Mouse (Mus musculus): ENCODE results near the gene Sla2.
A peak's percentile ranks its signal among the peaks of the same experiment; 100 is the strongest.
"Not testable (repeated sequence)": the region's sequence is repeated elsewhere in the genome, so short reads cannot be mapped to it uniquely, and the experiment has no call there.

Sla2 gene

DNA sequence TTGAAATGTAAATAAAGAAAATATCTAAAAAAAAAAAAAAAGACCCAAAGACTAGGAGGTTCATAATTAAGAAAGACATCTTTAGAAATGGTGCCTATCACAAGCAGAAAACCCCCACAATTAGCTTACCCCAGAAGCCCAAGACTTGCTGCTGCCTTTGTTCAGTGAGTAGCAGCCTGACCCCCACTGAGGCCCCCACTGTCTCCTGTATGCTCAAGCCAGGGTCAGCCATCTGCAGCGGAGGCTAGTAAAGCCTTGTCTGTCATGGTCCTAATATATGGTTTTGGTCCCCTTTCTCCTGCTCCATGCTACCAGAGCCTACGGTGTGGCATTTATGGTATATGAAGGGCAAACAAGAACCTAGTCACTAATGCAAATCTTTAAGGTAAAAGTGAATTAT lies 14.4 kb upstream of the Sla2 start:
- no peak for DNase-seq

DNA sequence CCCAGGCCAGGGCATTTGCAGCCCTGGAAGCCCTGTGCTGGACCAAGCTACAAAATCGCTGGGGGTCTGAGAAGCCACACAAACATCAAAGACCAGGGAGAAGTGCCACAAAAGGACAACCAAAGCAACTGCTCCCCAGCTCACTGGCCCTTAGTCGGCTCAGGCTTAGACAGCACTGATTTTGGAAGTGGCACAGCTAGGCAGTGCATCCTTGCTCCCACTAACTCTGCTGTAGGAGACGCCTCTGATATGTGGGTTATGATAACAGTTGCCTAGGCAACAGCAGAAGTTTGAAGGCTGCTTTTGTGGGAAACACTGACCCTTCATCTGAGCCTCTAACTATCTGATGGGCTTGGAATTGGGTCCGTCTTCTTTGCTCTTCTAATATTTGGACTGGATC lies 12.2 kb upstream of the Sla2 start:
- no peak for DNase-seq

GRCm38 (mm10) chr2:156898374-156898773 lies 11.4 kb upstream of the Sla2 start:
- no peak for DNase-seq

- no peak for DNase-seq
These were observed 10.0 kb upstream of the Sla2 start for GRCm38 (mm10) chr2:156897034-156897433.

- no peak for DNase-seq
These were observed 9.5 kb upstream of the Sla2 start for GRCm38 (mm10) chr2:156896384-156896914.

DNA sequence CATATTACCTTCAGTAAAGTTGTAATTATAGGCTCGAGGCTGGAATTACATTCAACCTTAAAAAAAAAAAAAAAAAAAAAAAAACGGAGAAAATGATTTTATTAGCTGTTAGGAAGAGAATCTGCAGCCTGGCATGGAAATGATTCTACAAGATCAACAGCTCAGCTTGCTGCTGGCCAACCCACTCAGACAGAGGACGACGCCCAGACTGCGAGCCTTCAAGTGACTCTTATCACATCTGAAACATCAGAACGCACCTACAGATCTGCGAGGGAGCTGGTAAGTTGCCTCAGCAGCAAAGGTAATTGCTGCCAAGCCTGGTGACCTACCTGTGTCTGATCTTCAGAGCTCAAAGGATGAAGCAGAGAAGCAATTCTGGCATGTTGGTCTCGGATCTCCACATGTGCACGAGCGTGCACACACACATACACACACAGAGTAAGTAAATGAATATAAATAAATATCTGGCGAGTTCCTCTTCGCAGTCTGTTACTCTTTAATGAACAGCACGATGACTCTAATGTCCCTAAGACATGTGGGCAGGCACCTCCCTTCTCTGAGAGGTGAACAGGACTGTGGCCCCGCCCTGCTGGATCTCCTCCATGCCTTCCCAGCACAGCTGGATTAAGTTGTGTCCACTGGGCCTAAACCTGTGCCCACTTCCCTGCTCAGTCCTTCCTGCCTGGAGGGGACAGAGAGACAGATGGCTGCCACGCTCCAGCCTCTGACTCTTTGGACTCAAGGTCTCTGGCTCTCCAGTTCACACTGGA lies 7.7 kb upstream of the Sla2 start:
- no peak for DNase-seq

- DNase-seq, result no peak
These were observed 5.8 kb upstream of the Sla2 start for GRCm38 (mm10) chr2:156892821-156893220.

DNA sequence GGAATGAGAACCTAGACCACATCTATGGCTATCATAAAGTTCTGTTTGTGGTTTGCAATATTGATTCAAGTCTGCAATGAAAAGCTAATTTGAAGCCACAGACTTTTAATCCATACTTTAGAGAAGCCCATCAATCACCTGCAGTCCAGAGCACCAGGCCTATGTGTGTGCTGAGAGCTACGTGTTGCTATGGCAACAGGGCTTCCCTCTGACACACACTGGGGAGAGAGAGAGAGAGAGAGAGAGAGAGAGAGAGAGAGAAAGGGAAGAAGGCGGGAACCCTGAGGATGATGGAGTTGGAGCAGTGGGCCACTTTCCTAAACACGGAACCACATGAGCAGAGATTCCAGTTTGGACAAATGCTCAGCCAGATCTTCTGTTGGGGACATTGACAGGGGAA lies 5.2 kb upstream of the Sla2 start:
- no peak for DNase-seq

- DNase-seq, result no peak
These were observed 1.5 kb upstream of the Sla2 start for GRCm38 (mm10) chr2:156888490-156888889.

GRCm38 (mm10) chr2:156886084-156886631 lies 834 bp downstream of the Sla2 start:
- DNase-seq, result no peak

DNA sequence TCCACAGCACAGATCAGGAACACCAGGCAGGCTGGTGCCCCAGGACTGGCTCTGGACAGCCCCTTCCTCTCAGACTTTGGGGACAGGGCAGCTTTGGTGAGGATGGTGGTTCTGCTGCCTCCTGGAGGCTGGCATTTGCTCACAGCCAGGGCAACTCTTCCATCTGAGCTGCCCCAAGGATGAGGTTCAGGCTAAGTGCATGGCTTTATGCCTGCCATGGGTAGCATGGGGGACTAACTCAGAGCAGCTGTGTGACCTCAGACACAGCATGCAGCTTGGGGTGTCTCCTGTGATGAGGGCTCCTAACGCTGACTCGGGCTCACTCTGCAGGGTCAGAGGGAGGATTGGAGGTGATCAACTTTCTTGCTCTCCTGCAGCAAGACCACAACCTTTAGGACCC lies 1.3 kb downstream of the Sla2 start:
- not testable (repeated sequence) for DNase-seq

DNA sequence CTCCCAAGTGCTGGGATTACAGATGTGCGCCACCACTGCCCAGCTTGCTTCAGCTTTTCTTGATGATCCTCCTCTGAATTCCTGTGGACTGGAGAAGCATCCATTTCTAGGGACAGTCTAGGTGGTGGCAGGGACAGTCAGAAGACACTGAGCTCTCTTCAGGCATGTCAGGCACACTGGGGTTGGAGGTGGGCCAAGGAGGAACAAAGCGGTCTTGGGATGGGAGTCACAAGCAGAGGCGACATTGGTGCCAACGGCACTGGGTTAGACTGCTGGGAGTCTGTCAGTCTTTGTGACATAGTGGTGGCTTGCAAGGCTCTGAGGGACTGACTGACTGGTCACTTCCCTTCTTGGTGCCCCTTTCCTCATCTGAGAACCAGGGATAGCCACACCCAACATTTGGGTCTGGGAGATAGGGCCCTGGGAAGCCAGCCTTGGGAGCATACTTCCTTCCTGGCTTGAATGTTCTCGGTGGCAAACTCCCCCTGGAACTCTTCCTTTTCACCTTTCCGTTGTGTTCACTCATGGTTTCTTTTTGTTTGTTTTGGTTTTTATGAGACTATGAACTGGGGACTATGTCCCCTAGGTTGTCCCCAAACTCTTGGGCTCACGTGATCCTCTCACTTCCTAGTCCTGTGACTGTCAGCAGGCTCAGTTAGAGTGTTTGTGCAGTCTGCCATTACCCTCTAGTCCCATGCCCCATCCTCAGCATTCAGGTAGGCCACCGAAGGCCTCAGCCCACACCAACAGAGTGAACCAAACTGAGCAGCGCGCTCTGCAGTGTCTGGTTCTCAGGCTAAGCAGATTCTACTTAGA lies 2.4 kb downstream of the Sla2 start:
- no peak for DNase-seq

DNA sequence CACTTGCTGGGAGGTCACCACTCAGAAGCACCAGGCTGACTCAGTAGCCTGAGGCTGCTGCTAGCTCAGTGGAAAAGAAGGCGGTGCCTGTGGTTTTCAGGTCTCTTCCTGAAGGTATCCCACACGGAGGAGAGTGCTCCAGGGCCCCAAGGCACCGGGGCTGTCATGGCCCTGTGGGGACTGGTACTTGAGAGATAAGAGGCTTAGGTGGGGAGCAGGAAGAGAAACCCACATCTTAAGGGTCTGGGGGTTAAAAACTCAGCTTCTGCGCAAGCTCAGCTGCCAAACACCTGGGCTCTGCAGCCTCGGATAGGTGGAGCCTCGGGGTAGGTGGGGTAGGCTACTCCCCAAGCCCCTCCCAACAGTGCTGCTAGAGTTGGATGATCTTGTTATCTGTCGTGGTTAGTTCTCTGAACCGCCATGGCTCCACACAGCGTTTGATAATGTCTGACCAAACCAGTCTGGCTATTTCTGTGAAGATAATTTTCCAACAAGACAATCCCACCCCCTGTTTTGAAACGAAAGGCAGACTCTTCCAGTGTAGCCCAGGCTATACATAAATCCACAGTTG lies 4.5 kb downstream of the Sla2 start:
- DNase-seq, result no peak

GRCm38 (mm10) chr2:156879541-156879940 lies 7.5 kb downstream of the Sla2 start:
- no peak for DNase-seq

DNA sequence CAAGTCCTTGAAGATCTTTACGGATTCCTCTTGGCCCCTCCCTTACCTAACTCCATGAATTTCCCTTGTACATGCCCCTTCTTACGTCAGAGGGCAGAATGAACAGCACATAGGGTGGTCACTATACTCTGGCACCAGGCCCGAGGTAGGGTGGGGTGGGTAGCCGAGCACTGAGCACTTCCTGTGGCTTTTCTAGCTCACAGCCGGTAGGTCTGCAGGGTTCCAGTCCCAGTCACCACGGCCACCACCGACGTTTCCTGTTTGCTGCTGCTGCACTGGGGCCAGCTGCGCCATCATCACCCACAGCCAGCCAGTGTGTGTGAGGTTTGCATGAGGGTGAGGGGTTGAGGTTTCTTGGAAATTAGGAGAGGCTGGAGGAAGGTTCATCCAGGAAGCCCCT lies 9.3 kb downstream of the Sla2 start:
- peak; percentile 35 to 54 for DNase-seq

DNA sequence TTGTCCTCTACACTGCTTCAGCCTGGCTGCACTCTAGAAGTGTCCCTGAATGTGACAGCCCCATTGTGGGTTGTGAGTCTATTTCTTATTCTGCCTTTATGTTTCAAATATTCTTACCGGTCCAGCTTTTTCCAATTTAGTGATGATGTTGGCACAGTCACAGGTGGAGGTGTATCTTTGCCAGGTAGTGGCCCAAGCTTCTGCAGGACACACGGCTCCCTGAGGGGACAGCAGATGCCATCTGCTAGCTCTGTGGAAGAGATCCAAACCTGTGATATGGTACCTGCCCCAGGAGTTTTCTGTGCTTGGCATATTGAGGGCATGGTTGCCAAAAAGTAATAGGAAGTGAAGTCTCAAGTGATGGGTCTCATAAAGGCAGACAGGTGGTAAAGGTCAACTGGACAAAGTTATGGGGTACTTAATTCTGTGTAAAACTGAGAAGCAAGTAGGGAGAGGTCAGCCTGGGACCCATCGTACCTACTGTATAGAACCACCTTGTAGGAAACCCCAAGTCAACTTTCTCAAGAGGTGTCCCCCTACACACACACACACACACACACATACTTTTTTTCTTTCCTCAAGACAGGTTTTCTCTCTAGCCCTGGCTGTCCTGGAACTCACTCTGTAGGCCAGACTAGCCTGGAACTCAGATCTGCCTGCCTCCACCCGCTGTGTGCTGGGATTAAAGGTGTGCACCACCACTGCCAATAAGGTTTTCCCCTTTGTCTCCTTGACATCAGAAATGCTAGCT lies 12.1 kb downstream of the Sla2 start:
- DNase-seq, result no peak

GRCm38 (mm10) chr2:156874047-156874759 lies 12.8 kb downstream of the Sla2 start:
- DNase-seq, result no peak

DNA sequence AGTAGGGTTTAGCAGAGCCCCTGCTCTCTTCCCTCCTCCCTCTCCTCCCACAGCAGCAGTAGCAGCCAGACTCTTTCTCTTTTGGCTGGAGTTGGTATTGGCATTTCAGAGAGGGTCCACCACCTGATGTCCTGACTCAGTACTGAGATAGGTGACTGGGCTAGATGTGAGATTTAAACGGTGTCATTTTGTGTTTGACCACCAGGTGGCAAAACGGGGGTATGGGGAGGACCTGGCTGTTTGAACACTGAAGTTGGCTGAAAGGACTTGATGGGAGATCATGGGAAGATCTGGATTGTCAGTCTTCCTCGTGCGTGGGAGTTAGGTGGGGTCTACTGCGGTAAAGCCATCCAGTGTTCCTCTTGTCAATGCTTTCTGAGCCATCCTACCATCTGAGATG lies 13.4 kb downstream of the Sla2 start:
- peak in 1 of 2 experiments; percentile 48 for DNase-seq

- DNase-seq, result no peak
These were observed 16.5 kb downstream of the Sla2 start for GRCm38 (mm10) chr2:156870519-156870918.

DNA sequence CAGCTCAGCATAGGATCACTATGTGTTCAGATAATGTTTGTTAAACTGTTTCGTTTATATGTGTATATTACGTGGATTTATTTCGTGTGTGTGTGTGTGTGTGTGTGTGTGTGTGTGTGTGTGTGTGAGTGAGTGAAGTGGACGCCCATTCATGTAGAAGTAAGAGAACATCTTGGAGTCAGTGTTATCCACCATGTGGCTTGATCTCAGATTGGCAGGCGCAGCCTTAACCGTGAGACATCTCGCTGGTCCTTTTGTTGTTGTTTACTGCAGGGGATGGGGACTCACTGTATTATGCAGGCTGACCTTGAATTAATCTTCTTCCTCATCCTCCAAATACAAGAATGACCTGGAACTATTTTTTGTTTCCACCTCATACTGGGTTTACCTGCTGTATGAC lies 17.4 kb downstream of the Sla2 start:
- DNase-seq, result no peak

DNA sequence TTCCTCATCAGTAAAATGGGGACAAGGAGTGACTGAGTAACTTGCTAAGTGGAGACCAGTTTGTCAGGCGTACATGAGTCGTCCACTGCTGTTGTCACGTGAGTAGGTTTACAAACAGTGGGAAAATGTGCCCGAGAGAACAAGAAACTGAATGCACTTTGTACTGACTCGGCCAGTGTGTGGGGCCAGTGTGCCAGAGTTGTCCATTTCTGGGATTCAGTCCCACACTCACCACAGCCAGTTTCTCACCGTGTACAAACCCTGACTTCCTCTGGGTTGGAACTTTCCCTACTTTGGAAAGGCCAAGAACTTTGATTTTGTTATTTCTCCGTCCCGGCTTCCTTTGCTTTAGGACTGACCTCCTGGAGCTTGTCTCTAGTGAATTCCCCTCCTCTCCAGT lies 18.0 kb downstream of the Sla2 start:
- no peak for DNase-seq

GRCm38 (mm10) chr2:156864481-156864880 lies 22.5 kb downstream of the Sla2 start:
- no peak for DNase-seq

Measured in spleen, adult 18-20 months (tissue).